Mouse (Mus musculus) brain, embryonic 14.5 days (tissue): ENCODE measurements around the gene Dapk1.

Experiments used
- CTCF ChIP-seq: fragments of 200-500 bp; IDR thresholded peaks from 2 replicates; pipeline ENCODE4 v1.5.1; 2012; ENCODE audit warnings: inconsistent platforms, mild to moderate bottlenecking, moderate library complexity, borderline replicate concordance; ENCODE audit not compliant: insufficient read depth, insufficient read length; ENCODE audit errors: extremely low read depth
- POLR2A ChIP-seq: fragments of 200-500 bp; IDR thresholded peaks from 2 replicates; pipeline ENCODE4 v1.6.1; 2012; ENCODE audit warnings: mild to moderate bottlenecking, inconsistent platforms, borderline replicate concordance; ENCODE audit not compliant: poor library complexity, insufficient read depth, insufficient read length, severe bottlenecking; ENCODE audit errors: extremely low read depth

GRCm38 (mm10) chr13:60755251-60755650 lies 153.5 kb downstream of the Dapk1 start:
- TF ChIP-seq POLR2A = no peak
- no peak for TF ChIP-seq CTCF
